Mouse (Mus musculus): ENCODE measurements around the gene Kif26a.
A peak's percentile ranks its signal among the peaks of the same experiment; 100 is the strongest.

Kif26a gene

GRCm38 (mm10) chr12:112158784-112159183 lies 12.8 kb downstream of the Kif26a start:
- no peak for DNase-seq (ENCODE audit: extremely low read depth, insufficient read length, low spot score)

- DNase-seq (ENCODE audit: extremely low read depth, insufficient read length, low spot score), result no peak
These were observed 18.2 kb downstream of the Kif26a start for GRCm38 (mm10) chr12:112163981-112164839.

GRCm38 (mm10) chr12:112164840-112165219 lies 18.8 kb downstream of the Kif26a start:
- DNase-seq (ENCODE audit: extremely low read depth, insufficient read length, low spot score), result no peak

- DNase-seq (ENCODE audit: extremely low read depth, insufficient read length, low spot score), result peak; percentile 38
These were observed 23.2 kb downstream of the Kif26a start for GRCm38 (mm10) chr12:112169240-112169639.

- no peak for DNase-seq (ENCODE audit: extremely low read depth, insufficient read length, low spot score)
These were observed 24.9 kb downstream of the Kif26a start for GRCm38 (mm10) chr12:112170671-112171574.

- no peak for DNase-seq (ENCODE audit: extremely low read depth, insufficient read length, low spot score)
These were observed 25.6 kb downstream of the Kif26a start for GRCm38 (mm10) chr12:112171657-112172056.

- no peak for DNase-seq (ENCODE audit: extremely low read depth, insufficient read length, low spot score)
These were observed 26.2 kb downstream of the Kif26a start for GRCm38 (mm10) chr12:112172214-112172613.

GRCm38 (mm10) chr12:112177679-112178078 lies 31.7 kb downstream of the Kif26a start:
- no peak for DNase-seq (ENCODE audit: extremely low read depth, insufficient read length, low spot score)

GRCm38 (mm10) chr12:112179687-112180086 lies 33.7 kb downstream of the Kif26a start:
- no peak for DNase-seq (ENCODE audit: extremely low read depth, insufficient read length, low spot score)

- no peak for DNase-seq (ENCODE audit: extremely low read depth, insufficient read length, low spot score)
These were observed 36.1 kb downstream of the Kif26a start for GRCm38 (mm10) chr12:112181921-112182608.

GRCm38 (mm10) chr12:112182609-112182955 lies 36.6 kb downstream of the Kif26a start:
- no peak for DNase-seq (ENCODE audit: extremely low read depth, insufficient read length, low spot score)

- peak; percentile 54 for DNase-seq (ENCODE audit: extremely low read depth, insufficient read length, low spot score)
These were observed 37.7 kb downstream of the Kif26a start for GRCm38 (mm10) chr12:112183675-112184074.

- peak; percentile 42 for DNase-seq (ENCODE audit: extremely low read depth, insufficient read length, low spot score)
These were observed 38.4 kb downstream of the Kif26a start for GRCm38 (mm10) chr12:112184390-112184789.

GRCm38 (mm10) chr12:112186899-112187298 lies 40.9 kb downstream of the Kif26a start:
- no peak for DNase-seq (ENCODE audit: extremely low read depth, insufficient read length, low spot score)

- no peak for DNase-seq (ENCODE audit: extremely low read depth, insufficient read length, low spot score)
These were observed 45.7 kb downstream of the Kif26a start for GRCm38 (mm10) chr12:112191753-112192152.

- DNase-seq (ENCODE audit: extremely low read depth, insufficient read length, low spot score), result no peak
These were observed 49.0 kb downstream of the Kif26a start for GRCm38 (mm10) chr12:112195019-112195418.

GRCm38 (mm10) chr12:112196562-112196961 lies 50.6 kb downstream of the Kif26a start:
- DNase-seq (ENCODE audit: extremely low read depth, insufficient read length, low spot score), result no peak

- no peak for DNase-seq (ENCODE audit: extremely low read depth, insufficient read length, low spot score)
These were observed 53.4 kb downstream of the Kif26a start for GRCm38 (mm10) chr12:112199363-112199762.

GRCm38 (mm10) chr12:112200045-112200444 lies 54.0 kb downstream of the Kif26a start:
- no peak for DNase-seq (ENCODE audit: extremely low read depth, insufficient read length, low spot score)

GRCm38 (mm10) chr12:112207163-112207562 lies 61.2 kb downstream of the Kif26a start:
- DNase-seq (ENCODE audit: extremely low read depth, insufficient read length, low spot score), result no peak

- DNase-seq (ENCODE audit: extremely low read depth, insufficient read length, low spot score), result no peak
These were observed 61.7 kb downstream of the Kif26a start for GRCm38 (mm10) chr12:112207734-112208133.
